Mouse (Mus musculus): ENCODE results near the gene Stk11. TPM values are rescaled to one million over a fixed set of nuclear protein-coding genes. Genes with fewer than 3 reads are reported as not detected.

The Stk11 gene
- total RNA-seq, 2 experiments from 2014 or later = 92.1 to 95.0 TPM

DNA sequence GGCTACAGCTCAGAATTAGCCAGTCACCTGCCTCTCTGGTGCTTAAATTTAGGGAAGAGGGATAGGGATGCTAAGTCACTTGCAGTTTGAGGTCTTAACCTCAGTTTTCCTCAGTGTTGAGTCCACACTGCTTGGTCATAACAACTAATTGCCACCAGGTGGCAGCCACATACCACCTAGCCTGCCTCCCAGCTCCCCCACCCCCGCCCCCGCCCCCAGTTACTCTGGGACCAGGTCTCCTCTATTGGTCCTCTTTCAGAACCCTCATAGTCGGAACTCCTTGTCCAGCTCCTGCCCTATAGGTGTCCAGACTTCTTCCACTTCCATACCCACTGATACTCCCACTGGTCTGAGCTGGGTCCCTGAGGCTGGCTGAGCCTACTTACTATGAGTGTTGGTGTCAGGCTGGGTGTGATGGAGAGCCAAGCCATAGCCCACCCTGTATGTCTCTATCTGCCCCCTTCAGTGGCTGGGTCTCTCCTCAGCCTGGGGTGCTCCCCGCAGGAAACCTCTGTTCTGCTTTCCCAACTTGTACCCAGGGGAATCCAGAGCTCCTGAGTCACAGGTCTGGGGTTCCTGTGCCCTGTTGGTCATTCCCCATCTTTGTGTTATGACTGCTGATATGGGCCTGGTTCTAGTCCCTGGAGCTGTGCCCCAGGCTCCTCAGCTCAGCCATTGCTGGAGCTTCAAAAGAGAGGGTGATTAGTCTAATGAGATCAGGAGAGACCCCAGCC, 60.1 kb downstream of the Stk11 start:
- intact Hi-C loops (cut with DNase I) = loop anchor here (1.0 to 10.0 kb wide), 3 partner anchors 52 to 199 kb away; partner anchors contain the start of gene Mum1

DNA sequence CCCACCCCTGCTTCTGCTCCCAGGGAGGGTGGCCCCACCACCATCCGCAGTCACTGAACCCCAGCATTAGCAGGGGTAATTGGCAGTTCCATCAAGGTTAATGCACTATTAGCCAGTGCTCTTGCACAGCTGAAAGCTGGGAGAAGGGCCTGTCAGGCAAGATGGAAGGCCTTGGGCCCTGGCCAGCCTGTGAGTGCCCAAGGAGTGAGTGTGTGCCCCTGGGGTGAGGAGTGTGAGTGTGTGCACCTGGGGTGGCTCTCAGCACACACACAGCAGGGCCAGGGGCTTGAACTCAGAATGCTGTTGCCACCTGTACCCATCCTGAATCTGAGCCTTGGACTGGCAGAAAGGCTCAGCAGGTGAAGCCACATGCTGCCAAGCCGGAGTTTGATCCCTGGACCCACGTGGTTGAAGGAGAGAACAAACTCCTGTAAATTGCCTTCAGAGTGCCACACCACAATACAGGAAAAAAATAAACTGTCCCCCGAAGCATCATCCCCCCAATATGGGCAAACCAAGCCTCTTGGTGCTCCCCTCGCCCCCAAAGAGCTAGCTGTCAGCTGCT, 60.7 kb downstream of the Stk11 start:
- no peak for DNase-seq (ENCODE audit: low spot score in 2 of 2)
- intact Hi-C loops (cut with DNase I) = loop anchor here (5.0 to 10.0 kb wide), 2 partner anchors 51 to 198 kb away; partner anchors contain the start of gene Mum1

More for the DNA sequence above, 60.1 kb downstream of the Stk11 start:
- DNase-seq (ENCODE audit: low spot score in 2 of 2) = no peak

DNA sequence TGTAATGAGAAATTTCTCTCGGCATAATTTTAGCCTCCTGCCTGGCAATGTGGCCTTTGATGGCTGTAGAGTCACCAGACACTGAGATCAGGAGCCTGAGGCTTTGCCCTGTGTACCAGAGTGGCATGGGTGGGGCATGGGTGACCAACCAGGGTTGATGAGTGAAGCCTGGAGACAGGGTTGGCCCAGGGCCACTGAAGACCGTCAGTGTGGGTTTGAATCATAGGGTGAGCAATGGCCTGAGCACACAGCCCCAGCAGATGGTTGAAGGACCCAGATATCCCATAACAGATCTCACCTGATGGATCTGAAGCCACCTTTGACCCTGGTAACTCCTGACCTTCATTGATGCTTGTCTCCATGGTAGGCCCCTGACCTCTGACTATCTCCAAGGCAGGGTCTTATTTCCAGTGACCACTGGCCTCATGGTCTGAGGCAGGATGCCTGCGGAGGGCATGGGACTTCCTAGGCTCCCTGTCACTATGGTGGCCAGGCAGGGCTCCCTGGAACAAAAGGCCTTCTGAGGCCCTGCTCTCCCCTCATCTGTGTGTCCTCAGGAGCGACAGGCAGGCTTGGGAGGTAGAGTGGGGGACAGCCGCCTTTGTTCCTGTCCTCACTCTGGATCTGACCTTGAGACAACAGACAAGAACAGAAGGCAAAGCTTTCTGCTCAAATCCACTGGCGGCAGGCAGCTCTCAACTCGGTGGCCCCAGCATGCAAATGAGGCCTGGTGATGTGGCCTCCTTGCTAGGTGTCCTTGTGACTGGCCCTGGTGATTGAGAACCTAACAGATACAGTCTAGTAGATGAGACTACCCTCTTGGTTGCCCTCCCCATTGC, 62.1 kb downstream of the Stk11 start:
- intact Hi-C loops (cut with DNase I) = loop anchor here (5.0 to 10.0 kb wide), 2 partner anchors 50 to 197 kb away; partner anchors contain the start of gene Mum1
- DNase-seq (ENCODE audit: low spot score in 2 of 2) = no peak

DNA sequence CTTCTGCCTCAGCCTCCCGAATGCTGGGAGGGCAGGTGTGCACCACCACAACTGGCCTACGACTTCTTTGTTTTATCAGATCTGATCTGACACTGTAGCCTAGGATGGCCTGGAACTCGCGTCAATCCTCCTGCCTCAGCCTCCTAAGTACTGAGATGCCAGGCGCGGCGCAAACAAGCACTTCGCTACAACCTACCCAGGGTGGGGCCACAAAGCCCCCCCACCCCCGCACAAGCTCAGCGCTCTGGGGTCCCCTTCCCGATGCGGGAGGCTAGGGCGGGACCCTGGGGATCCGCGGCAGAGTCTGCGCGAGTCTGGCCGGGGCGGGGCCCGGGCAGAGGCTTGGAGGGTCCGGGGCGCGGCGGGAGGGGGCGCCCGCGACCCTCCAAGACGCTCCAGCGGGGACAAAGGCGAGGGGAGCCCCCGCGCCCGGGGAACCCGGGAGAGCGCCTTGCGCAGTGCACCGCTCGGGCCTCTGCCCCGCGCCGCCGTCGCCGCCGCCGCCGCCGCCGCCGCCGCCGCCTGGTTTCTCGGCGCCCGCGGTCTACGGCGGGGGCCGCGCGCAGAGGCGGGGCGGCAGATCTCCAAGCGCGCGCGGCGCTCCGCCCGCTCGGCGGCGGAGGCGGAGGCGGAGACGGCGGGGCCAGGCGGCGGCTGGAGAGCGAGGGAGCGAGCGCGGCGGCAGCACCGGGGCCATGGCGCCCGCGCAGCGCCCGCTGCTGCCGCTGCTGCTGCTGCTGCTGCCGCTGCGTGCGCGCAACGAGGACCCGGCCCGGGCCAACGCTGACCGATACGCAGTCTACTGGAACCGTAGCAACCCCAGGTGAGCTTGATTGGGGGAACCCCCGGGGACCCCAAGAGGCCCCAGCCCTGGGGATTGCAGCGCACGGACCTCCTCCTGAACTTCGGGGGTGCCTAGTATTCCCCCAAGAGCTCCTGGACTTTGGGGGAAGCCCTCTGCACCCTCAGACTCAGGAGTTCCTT, 63.8 kb downstream of the Stk11 start, which contains the start of gene Efna2:
Gene Efna2 (plus strand): TSS at position 415 of the 984 bp plus-strand sequence.
- intact Hi-C loops (cut with DNase I) = loop anchor here (5.0 to 10.0 kb wide), 2 partner anchors 48 to 195 kb away; partner anchors contain the start of gene Mum1
- DNase-seq (ENCODE audit: low spot score in 2 of 2) = no peak

Other genes starting within 250 kb of the Stk11 start
- 1 to 10 TPM; 1.4 to 2.4 TPM for gene Prtn3, start 241.3 kb upstream of the Stk11 start, total RNA-seq (2021)
- gene Plppr3, start 241.2 kb upstream of the Stk11 start, total RNA-seq (2021) = 10 to 100 TPM; 51.1 to 53.3 TPM
- gene Elane, start 229.6 kb upstream of the Stk11 start, total RNA-seq (2021) = not detected
- gene Cfd, start 224.9 kb upstream of the Stk11 start, total RNA-seq (2021) = not detected
- gene Med16, start 206.9 kb upstream of the Stk11 start, total RNA-seq (2021) = 10 to 100 TPM; 57.5 to 59.8 TPM
- gene Gm26602, start 204.9 kb upstream of the Stk11 start, total RNA-seq (2021) = not detected
- gene Kiss1r, start 198.8 kb upstream of the Stk11 start, total RNA-seq (2021) = 1 to 10 TPM; 7.1 to 7.8 TPM
- gene R3hdm4, start 194.6 kb upstream of the Stk11 start, total RNA-seq (2021) = 100 to 1,000 TPM; 366 to 394 TPM
- 1 to 10 TPM; 5.4 to 8.6 TPM for gene Arid3a, start 188.8 kb upstream of the Stk11 start, total RNA-seq (2021)
- gene Wdr18, start 155.7 kb upstream of the Stk11 start, total RNA-seq (2021) = 10 to 100 TPM; 41.1 to 49.9 TPM
- under 1 TPM; 0.14 to 0.23 TPM for gene Grin3b, start 145.1 kb upstream of the Stk11 start, total RNA-seq (2021)
- gene Tmem259, start 131.5 kb upstream of the Stk11 start, total RNA-seq (2021) = 100 to 1,000 TPM; 123 to 124 TPM
- 1 to 10 TPM; 6.0 to 8.2 TPM for gene Cnn2, start 127.2 kb upstream of the Stk11 start, total RNA-seq (2021)
- 10 to 100 TPM; 10.9 to 12.3 TPM for gene Abca7, start 119.3 kb upstream of the Stk11 start, total RNA-seq (2021)
- 1 to 10 TPM; 3.6 to 4.0 TPM for gene Arhgap45, start 99.2 kb upstream of the Stk11 start, total RNA-seq (2021)
- gene Polr2e, start 76.0 kb upstream of the Stk11 start, total RNA-seq (2021) = 10 to 100 TPM; 71.3 to 74.8 TPM
- 100 to 1,000 TPM; 504 to 528 TPM for gene Gpx4, start 68.6 kb upstream of the Stk11 start, total RNA-seq (2021)
- gene Sbno2, start 10.2 kb upstream of the Stk11 start, total RNA-seq (2021) = 10 to 100 TPM; 17.8 to 17.9 TPM
- gene Atp5d, start 22.8 kb downstream of the Stk11 start, total RNA-seq (2021) = 100 to 1,000 TPM; 372 to 381 TPM
- 100 to 1,000 TPM; 487 TPM for gene Cbarp, start 25.0 kb downstream of the Stk11 start, total RNA-seq (2021)
- 10 to 100 TPM; 74.3 to 98.7 TPM for gene Midn, start 32.5 kb downstream of the Stk11 start, total RNA-seq (2021)
- gene Cirbp, start 50.2 kb downstream of the Stk11 start, total RNA-seq (2021) = 10 to 100 TPM; 77.3 to 90.1 TPM
- 1 to 10 TPM; 6.7 to 7.6 TPM for gene 1600002K03Rik, start 57.1 kb downstream of the Stk11 start, total RNA-seq (2021)
- 1 to 10 TPM; 9.2 to 9.9 TPM for gene Efna2, start 63.7 kb downstream of the Stk11 start, total RNA-seq (2021)
- gene Mum1, start 110.6 kb downstream of the Stk11 start, total RNA-seq (2021) = 10 to 100 TPM; 40.9 to 41.2 TPM
- 100 to 1,000 TPM; 182 to 187 TPM for gene Ndufs7, start 133.3 kb downstream of the Stk11 start, total RNA-seq (2021)
- gene Gamt, start 145.2 kb downstream of the Stk11 start, total RNA-seq (2021) = 10 to 100 TPM; 27.6 to 30.7 TPM
- gene Dazap1, start 145.7 kb downstream of the Stk11 start, total RNA-seq (2021) = 10 to 100 TPM; 76.9 to 93.8 TPM
- 100 to 1,000 TPM; 788 to 790 TPM for gene Rps15, start 176.7 kb downstream of the Stk11 start, total RNA-seq (2021)
- 100 to 1,000 TPM in 1 of 2 experiments, 10 to 100 TPM in 1; 93.4 to 103 TPM for gene Apc2, start 180.2 kb downstream of the Stk11 start, total RNA-seq (2021)
- gene 2310011J03Rik, start 204.7 kb downstream of the Stk11 start, total RNA-seq (2021) = 10 to 100 TPM; 27.3 to 29.8 TPM
- 1 to 10 TPM; 4.5 to 4.6 TPM for gene Pcsk4, start 213.7 kb downstream of the Stk11 start, total RNA-seq (2021)
- 10 to 100 TPM; 10.5 to 11.2 TPM for gene Reep6, start 214.2 kb downstream of the Stk11 start, total RNA-seq (2021)
- 1 to 10 TPM; 5.1 to 7.4 TPM for gene Adamtsl5, start 232.6 kb downstream of the Stk11 start, total RNA-seq (2021)
- 10 to 100 TPM; 22.6 to 24.9 TPM for gene Plk5, start 240.7 kb downstream of the Stk11 start, total RNA-seq (2021)

Measured in left cerebral cortex, postnatal 25 days (tissue).